Comparison of ENCODE assay signal across 11 mouse cellular contexts in genomic region chr10:95550506-95550905, GRCm38 (mm10). TPM values are rescaled to one million over a fixed set of nuclear protein-coding genes. Genes with fewer than 3 reads are reported as not detected.
DNase-seq lines count a peak whose midpoint lies in the region; ATAC-seq and TF ChIP-seq lines count a peak whose summit lies in the region.
"Had no signal": no experiment of that assay in that cellular context is flagged by ENCODE, and none has a peak within 500 bp of the region (broad histone marks: within the 10 kb centered on the region; RNA-seq: fewer than 3 reads in every experiment).

No protein-coding gene starts in this region.

- H3K9me3 ChIP-seq in lung, embryonic 14.5 days (ENCODE audit: low read depth, low read length): no peaks in the 10 kb centered on the region
- H3K9me3 ChIP-seq: lung, embryonic 15.5 days had no signal

- no peak for DNase-seq in frontal cortex, postnatal 25 days (ENCODE audit: low spot score in 2 of 2)
- peak; percentile 75 for DNase-seq in lung, embryonic 14.5 days
- no peak for DNase-seq in lung, postnatal 36 days
- peak; percentile 75 for DNase-seq in NIH3T3 (ENCODE audit: low read depth)
- no peak for DNase-seq in layer of hippocampus, adult 9-10 months (ENCODE audit: low spot score)
- DNase-seq in kidney, postnatal 36 days: no peak
- DNase-seq: heart, postnatal 14 days; right cerebral cortex, postnatal 25 days had no signal

- peak; percentile 62 for TF ChIP-seq CTCF in lung, embryonic 14.5 days (IDR thresholded peaks at IDR 0.05; ENCODE audit: low read depth)
- TF ChIP-seq CTCF in small intestine, adult 2 months (IDR thresholded peaks at IDR 0.05; ENCODE audit: extremely low read depth, insufficient read length, insufficient replicate concordance, low read depth, low read length): peak; percentile 41; the same call in 1 of the 2 replicates

- 0 out of 2 replicates have a peak, but pooled peaks have one; percentile 2 for ATAC-seq in frontal cortex, adult (ENCODE audit: low TSS enrichment)
- ATAC-seq in lung, embryonic 14.5 days (ENCODE audit: insufficient read depth): no peak; the same call in 1 of the 2 replicates

- H3K27ac ChIP-seq in lung, embryonic 14.5 days (ENCODE audit: low read depth): no peak overlapping the region
- H3K27ac ChIP-seq in small intestine, adult 2 months (ENCODE audit: insufficient read depth, low read depth, low read length): no peak overlapping the region
- H3K27ac ChIP-seq: lung, embryonic 15.5 days had no signal

- no peaks in the 10 kb centered on the region for H3K4me1 ChIP-seq in lung, embryonic 14.5 days (ENCODE audit: insufficient read depth)
- no peaks in the 10 kb centered on the region for H3K4me1 ChIP-seq in small intestine, adult 2 months (ENCODE audit: control insufficient read depth, insufficient read depth, insufficient read length, low read length)
- H3K4me1 ChIP-seq: lung, embryonic 15.5 days had no signal

- H3K4me3 ChIP-seq in lung, embryonic 14.5 days (ENCODE audit: low read depth, low read length): no peak overlapping the region
- no peak overlapping the region for H3K4me3 ChIP-seq in small intestine, adult 2 months (ENCODE audit: low read depth, low read length)
- H3K4me3 ChIP-seq: lung, embryonic 15.5 days had no signal

- H3K4me2 ChIP-seq in lung, embryonic 14.5 days: no peak overlapping the region
- H3K4me2 ChIP-seq: lung, embryonic 15.5 days had no signal

- H3K9ac ChIP-seq in lung, embryonic 14.5 days: no peak overlapping the region
- H3K9ac ChIP-seq: lung, embryonic 15.5 days had no signal

- no peak for TF ChIP-seq POLR2A in small intestine, adult 2 months (IDR thresholded peaks at IDR 0.05; ENCODE audit: low read depth, low read length)

- 46% methylated on average over 1 of the region's 1 CpGs for WGBS in lung, embryonic 14.5 days
- WGBS in small intestine, adult 2 months: 76% methylated on average over 1 of the region's 1 CpGs

- no peaks in the 10 kb centered on the region for H3K27me3 ChIP-seq in lung, embryonic 14.5 days (ENCODE audit: insufficient read depth, low read length)
- H3K27me3 ChIP-seq in small intestine, adult 2 months (ENCODE audit: control insufficient read depth, insufficient read depth, low read length): no peaks in the 10 kb centered on the region
- H3K27me3 ChIP-seq: lung, embryonic 15.5 days had no signal

- H3K36me3 ChIP-seq in lung, embryonic 14.5 days (ENCODE audit: insufficient read depth): peaks cover 59% of the 10 kb centered on the region
- H3K36me3 ChIP-seq in small intestine, adult 2 months (ENCODE audit: control insufficient read depth, insufficient read depth, low read length): peaks cover 42% of the 10 kb centered on the region

RNA-seq across cellular contexts. Expression of gene Nudt4, which starts 13.4 kb away (rescaled TPM):
- 91.2 and 93.4 TPM in 2 replicates for polyA plus RNA-seq in lung, embryonic 14.5 days (2014; fragmentation: Nextera tagmentation; extraction: Ambion mirVana)
- 9.2 and 89.4 TPM in 2 replicates for polyA plus RNA-seq in small intestine, adult 2 months (2012; rRNA removed)

RNA-seq across cellular contexts. Expression of gene Ube2n, which starts 35.6 kb away (rescaled TPM):
- 420 and 425 TPM in 2 replicates for polyA plus RNA-seq in lung, embryonic 14.5 days (2014; fragmentation: Nextera tagmentation; extraction: Ambion mirVana)
- 6.7 and 17.5 TPM in 2 replicates for polyA plus RNA-seq in small intestine, adult 2 months (2012; rRNA removed)

RNA-seq across cellular contexts. Expression of gene Mrpl42, which starts 48.8 kb away (rescaled TPM):
- 356 and 358 TPM in 2 replicates for polyA plus RNA-seq in lung, embryonic 14.5 days (2014; fragmentation: Nextera tagmentation; extraction: Ambion mirVana)
- 24.3 and 38.2 TPM in 2 replicates for polyA plus RNA-seq in small intestine, adult 2 months (2012; rRNA removed)

Comparison
In these comparisons a context has a peak if more than half of its experiments do, and no peak if none do; other contexts are left out.
1. DNase-seq: peak in lung, embryonic 14.5 days (single experiment) and NIH3T3 (single experiment); none in frontal cortex, postnatal 25 days (0 of 2), lung, postnatal 36 days (single experiment), layer of hippocampus, adult 9-10 months (single experiment) and kidney, postnatal 36 days (0 of 2).
2. RNA of gene Ube2n, which starts 35.6 kb away (polyA plus RNA-seq): 420 to 425 TPM in lung, embryonic 14.5 days; 6.7 to 17.5 TPM in small intestine, adult 2 months; every median in the first group is over 10 times any median in the second.